Mouse (Mus musculus) CD4-positive naive resting alpha-beta T cell, adult 76 days (primary cell): ENCODE data around the gene Sbpl. TPM values are rescaled to one million over a fixed set of nuclear protein-coding genes. Genes with fewer than 3 reads are reported as not detected.

Source experiments
- total RNA-seq: library from RNA; stranded (reverse); gene quantifications from one replicate; pipeline ENCODE4 v1.2.4, GENCODE M21; 2023

The Sbpl gene
- total RNA-seq = not detected

DNA sequence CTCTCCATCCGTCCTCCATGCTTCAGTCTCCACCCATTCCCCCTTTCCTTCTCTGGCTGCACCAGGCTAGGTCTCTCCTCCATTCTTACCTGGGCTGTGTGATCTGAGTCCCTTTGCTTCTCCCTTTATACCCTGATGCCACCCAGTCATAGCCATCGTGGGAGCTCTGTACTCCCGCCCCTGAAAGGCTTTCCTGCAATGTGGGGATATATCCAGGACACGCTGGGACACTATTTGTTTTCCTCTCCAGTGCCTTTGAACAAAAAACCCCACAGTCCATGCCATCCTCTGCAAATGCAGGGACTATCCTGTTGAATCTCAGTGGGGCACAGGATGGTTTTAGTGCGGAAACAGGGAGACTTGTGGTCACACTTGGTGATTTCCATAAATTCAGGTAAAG is at the start of gene Sbpl:
TSS of gene Sbpl (minus strand) at position 101 of the 400 bp plus-strand sequence.

GRCm38 (mm10) chr17:23997901-23998300 is 42.8 kb upstream of the Sbpl start, which contains the start of gene Prss22:
TSS of gene Prss22 (minus strand) at chr17:23998100.

DNA sequence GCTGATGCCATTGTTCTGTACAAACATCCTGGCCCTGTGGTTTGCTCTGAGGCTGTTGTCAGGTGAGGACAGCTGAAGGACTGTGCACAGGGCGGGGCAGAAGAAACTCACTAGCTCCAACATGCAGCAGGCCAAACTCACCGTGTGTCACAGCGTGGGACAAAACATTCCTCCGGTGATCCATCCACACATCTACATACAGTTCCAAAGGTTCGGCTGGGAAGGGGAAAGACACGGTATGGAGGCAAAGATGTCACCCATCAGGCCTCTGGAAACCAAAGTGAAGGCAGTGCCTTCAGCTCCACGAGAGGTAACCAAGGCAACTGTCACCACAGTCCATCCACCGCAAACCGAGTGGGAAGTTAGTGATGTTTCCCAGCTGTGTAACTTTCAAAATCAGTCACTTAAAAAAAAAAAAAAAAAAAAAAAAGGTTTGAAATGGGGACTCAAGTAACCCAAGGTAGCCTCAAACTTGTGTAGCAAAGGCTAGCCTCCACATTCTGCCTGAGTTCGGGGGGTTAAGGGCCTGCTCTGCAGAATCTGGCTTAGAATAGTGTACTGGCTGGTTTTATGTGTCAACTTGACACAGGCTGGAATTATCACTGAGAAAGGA is 25.3 kb upstream of the Sbpl start, which contains the start of gene Prss30:
TSS of gene Prss30 (minus strand) at position 270 of the 613 bp plus-strand sequence.

DNA sequence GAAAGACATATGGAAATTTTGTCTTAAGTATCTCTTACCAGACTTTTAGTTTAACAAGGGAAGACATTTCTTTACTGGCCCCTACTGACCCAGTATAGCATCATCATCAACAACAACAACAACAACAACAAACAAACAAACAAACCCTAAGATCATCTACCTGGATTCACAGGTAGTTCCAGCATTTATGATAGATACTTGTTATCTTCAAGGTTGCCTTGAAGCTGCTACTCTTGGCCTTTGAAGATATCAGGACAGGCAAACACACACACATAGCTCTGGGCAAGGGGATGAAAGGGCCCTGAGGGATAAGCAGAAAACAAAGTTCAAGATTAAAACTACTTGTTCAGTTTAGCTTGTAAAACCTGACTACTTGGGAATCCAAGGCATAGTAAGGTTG is 13.7 kb downstream of the Sbpl start, which contains the start of gene Sbp:
TSS of gene Sbp (plus strand) at position 301 of the 400 bp plus-strand sequence.

GRCm38 (mm10) chr17:23917158-23917557 is 37.9 kb downstream of the Sbpl start, which contains the start of gene Dcpp3:
TSS of gene Dcpp3 (plus strand) at chr17:23917458.

Other genes with a start within 250 kb of the Sbpl start
- not detected for gene 1520401A03Rik, start 232.5 kb downstream of the Sbpl start, total RNA-seq
- 37.1 TPM for gene Pkmyt1, start 228.9 kb downstream of the Sbpl start, total RNA-seq
- 2.0 TPM for gene Paqr4, start 214.4 kb downstream of the Sbpl start, total RNA-seq
- gene Kremen2, start 209.4 kb downstream of the Sbpl start, total RNA-seq = 0.62 TPM
- 18.9 TPM for gene Flywch1, start 183.7 kb downstream of the Sbpl start, total RNA-seq
- gene Flywch2, start 169.2 kb downstream of the Sbpl start, total RNA-seq = not detected
- gene Srrm2, start 164.7 kb downstream of the Sbpl start, total RNA-seq = 1,551 TPM
- 130 TPM for gene Elob, start 126.1 kb downstream of the Sbpl start, total RNA-seq
- gene Prss33, start 119.2 kb downstream of the Sbpl start, total RNA-seq = not detected
- gene Prss32, start 111.4 kb downstream of the Sbpl start, total RNA-seq = not detected
- 0.91 TPM for gene Prss41, start 111.1 kb downstream of the Sbpl start, total RNA-seq
- not detected for gene Prss21, start 87.2 kb downstream of the Sbpl start, total RNA-seq
- not detected for gene Dcpp1, start 74.4 kb downstream of the Sbpl start, total RNA-seq
- gene Dcpp2, start 74.4 kb downstream of the Sbpl start, total RNA-seq = not detected
- gene Dcpp3, start 37.8 kb downstream of the Sbpl start, total RNA-seq = not detected
- gene Sbp, start 13.6 kb downstream of the Sbpl start, total RNA-seq = not detected
- gene Prss30, start 25.3 kb upstream of the Sbpl start, total RNA-seq = 0.50 TPM
- gene Prss22, start 42.8 kb upstream of the Sbpl start, total RNA-seq = not detected
- gene Prss27, start 82.9 kb upstream of the Sbpl start, total RNA-seq = not detected
- gene Kctd5, start 118.2 kb upstream of the Sbpl start, total RNA-seq = 25.6 TPM
- 77.6 TPM for gene Pdpk1, start 195.7 kb upstream of the Sbpl start, total RNA-seq
- 20.2 TPM for gene Amdhd2, start 208.5 kb upstream of the Sbpl start, total RNA-seq
- gene Atp6v0c, start 214.4 kb upstream of the Sbpl start, total RNA-seq = 166 TPM